Mouse (Mus musculus) skeletal muscle tissue, postnatal 0 days (tissue): ENCODE results near the gene 1700012P22Rik. TPM values are rescaled to one million over a fixed set of nuclear protein-coding genes. Genes with fewer than 3 reads are reported as not detected.

Source experiments
- polyA plus RNA-seq: library from polyadenylated mRNA; unstranded; fragments of >200 nt; fragmentation: Nextera tagmentation; extraction: Ambion mirVana; gene quantifications from 2 replicates; pipeline ENCODE4 v1.2.1, GENCODE M21; 2015

1700012P22Rik gene
- not detected in 2 replicates for polyA plus RNA-seq

DNA sequence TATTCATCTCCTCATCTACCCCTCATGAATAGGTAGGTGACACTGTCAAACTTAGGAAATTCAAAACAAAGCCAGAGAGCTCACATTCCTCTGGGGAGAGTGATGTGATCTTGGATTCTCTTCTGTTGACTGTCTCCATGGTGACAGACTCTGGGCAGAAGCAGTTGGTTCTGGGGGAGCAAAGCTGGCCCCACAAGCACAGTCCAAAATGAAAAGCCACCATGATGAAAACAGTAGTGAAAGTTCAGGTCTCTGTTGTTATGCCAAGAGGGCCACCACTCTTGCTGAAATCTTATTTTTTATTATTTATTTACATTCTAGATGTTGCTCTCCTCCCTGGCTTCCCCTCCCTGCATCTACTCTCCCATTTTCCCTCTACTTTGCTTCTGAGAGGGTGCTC is at the start of gene 1700012P22Rik:
Gene 1700012P22Rik, minus strand, starts transcription at position 101 of the 400 bp plus-strand sequence.

DNA sequence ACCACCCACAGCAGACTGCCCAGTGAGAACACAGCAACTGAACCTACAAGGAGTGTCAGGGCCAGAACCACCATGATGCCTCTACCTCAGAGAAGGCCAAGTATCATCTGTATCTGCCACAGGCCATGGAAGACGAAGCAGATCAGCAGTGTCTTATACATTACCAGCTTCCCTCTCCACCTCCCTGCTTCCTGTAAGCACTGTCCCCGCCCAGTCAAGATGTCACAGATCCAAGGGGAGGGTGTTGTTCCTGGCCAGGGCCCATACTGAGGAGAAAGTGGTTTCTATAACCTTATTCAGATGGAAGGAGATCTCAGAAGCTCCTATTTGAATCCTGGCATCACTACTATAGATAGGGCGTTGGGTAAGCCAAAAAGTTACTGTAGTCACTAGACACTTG is 25.1 kb upstream of the 1700012P22Rik start, which contains the start of gene Aadacl3:
Gene Aadacl3, minus strand, starts transcription at position 101 of the 400 bp plus-strand sequence.

DNA sequence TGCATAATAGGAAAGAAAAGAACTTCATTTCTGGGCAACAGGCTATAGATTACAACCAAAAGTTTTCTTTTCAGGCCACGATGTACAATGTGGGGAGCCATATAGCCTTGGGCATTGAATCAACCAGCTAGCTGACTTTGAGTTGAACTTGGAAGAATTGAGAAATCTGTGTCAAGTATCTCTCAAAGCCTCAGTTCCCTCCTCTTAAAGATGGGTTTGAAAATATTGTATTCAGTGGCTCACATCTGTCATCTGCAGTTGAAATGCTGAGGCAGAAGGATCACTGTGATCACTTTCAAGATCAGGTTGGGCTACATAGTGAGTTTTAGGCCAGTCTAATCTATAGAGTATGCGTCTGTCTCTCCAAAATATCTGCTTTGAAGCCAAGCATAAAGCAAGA is 14.6 kb upstream of the 1700012P22Rik start, which contains the start of gene Gm9944:
Gene Gm9944, minus strand, starts transcription at position 101 of the 400 bp plus-strand sequence.

DNA sequence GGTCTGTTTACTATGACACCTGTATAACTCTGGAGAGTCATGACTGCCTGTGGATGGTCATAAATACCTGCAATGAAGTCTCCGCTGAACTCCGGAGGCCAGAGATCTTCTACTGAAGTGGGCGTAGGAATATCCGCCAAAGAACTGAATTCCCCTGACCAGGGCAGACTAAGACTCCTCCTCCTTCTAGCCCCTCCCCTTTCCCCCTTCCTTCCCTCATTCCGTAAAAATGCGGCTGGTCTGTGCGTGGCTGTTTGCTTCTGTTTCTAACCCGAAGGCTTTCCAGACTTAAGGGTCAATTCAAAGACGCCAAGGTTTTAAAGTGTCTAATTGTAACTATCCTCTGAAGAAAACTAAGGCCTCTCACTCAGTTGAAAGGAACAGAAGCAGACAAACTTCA is 30.3 kb downstream of the 1700012P22Rik start, which contains the start of gene Pramef12:
Gene Pramef12, minus strand, starts transcription at position 175 of the 400 bp plus-strand sequence.

DNA sequence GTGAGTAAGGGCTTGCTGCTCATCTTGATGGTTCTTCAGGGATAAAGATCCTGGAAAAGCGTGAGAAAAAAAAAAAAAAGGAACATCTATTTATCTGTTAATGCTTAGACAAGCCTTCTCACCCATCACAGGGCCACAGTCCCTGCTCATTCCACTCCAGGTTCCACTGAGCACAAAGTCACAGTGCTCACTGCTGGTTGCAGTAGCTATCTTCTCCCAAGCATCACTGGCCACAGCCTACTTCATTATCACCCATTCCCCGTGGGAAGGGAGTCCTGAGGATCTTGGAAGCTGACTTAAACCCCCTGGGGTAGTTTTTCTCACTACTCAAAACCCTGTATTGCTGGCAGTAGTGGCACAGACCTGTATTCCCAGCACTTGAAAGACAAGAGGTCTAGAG is 60.7 kb downstream of the 1700012P22Rik start, which contains the start of gene Pramef20:
Gene Pramef20, minus strand, starts transcription at position 23 of the 400 bp plus-strand sequence.

Other genes with a start within 250 kb of the 1700012P22Rik start
- gene Oog2, start 248.1 kb downstream of the 1700012P22Rik start, polyA plus RNA-seq, result not detected in 2 replicates
- not detected in 2 replicates for gene C87977, start 225.5 kb downstream of the 1700012P22Rik start, polyA plus RNA-seq
- not detected in 2 replicates for gene Pramel5, start 158.3 kb downstream of the 1700012P22Rik start, polyA plus RNA-seq
- not detected in 2 replicates for gene Gm13128, start 108.5 kb downstream of the 1700012P22Rik start, polyA plus RNA-seq
- not detected in 2 replicates for gene Gm13119, start 80.8 kb downstream of the 1700012P22Rik start, polyA plus RNA-seq
- gene Pramef20, start 60.8 kb downstream of the 1700012P22Rik start, polyA plus RNA-seq, result not detected in 2 replicates
- gene Pramef12, start 30.3 kb downstream of the 1700012P22Rik start, polyA plus RNA-seq, result 0.06 TPM in 1 of 2 replicates, not detected in the other
- gene Gm9944, start 14.5 kb upstream of the 1700012P22Rik start, polyA plus RNA-seq, result not detected in 2 replicates
- not detected in 2 replicates for gene Aadacl3, start 25.0 kb upstream of the 1700012P22Rik start, polyA plus RNA-seq
- gene 9430007A20Rik, start 81.0 kb upstream of the 1700012P22Rik start, polyA plus RNA-seq, result not detected in 2 replicates
- not detected in 2 replicates for gene Gm13124, start 126.4 kb upstream of the 1700012P22Rik start, polyA plus RNA-seq
- not detected in 2 replicates for gene Aadacl4, start 174.9 kb upstream of the 1700012P22Rik start, polyA plus RNA-seq
- not detected in 2 replicates for gene Gm436, start 247.6 kb upstream of the 1700012P22Rik start, polyA plus RNA-seq